Mouse (Mus musculus): ENCODE measurements around the gene Zswim8.

DNA sequence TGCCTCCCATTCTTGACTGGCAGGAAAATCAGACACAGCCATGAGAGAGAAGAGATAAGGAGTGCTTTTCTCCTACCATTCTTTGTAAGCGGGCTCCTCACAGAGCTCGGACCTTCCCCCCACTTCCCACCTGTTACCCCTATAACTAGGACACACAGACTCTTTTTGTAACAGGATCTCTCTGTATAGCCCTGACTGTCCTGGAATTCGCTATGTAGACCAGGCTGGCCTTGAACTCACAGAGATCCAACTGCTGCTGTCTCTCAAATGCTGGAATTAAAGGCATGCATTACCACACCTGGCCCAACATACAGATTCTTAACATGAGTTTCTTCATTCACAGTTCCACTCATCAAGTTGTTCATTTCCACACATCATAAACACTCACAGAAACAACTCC is 44.6 kb upstream of the Zswim8 start:
- TF ChIP-seq POLR2A (IDR thresholded peaks at IDR 0.05; ENCODE audit: insufficient read depth, low read depth, low read length): no peak
- TF ChIP-seq CTCF (IDR thresholded peaks at IDR 0.05; ENCODE audit: insufficient read depth, low read depth, low read length): no peak
